Mouse (Mus musculus): Measurements from ENCODE around the gene Nsun4.

Gene Nsun4

GRCm38 (mm10) chr4:116048130-116048920, 5.4 kb downstream of the Nsun4 start:
- DNase-seq (ENCODE audit: low spot score in 2 of 2): no peak

DNA sequence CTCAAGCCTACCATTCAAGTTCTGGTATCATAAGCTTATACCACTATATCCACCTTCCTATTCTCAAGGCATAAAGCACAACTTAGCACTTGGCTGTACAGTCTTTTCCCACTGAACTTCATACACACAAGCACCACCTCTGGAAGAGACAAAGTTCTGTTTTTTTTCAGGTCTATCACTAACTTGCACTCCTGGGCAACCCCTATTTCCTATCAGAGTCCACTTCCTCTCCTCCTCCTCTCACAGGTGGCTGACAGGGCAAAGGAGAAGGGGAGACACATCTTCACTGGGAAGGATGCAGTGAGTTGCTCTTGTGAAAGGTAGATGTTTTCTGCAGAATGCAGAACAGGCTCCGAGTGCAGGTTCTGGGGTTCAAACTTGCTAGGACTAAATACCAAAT, 6.0 kb downstream of the Nsun4 start:
- no peak for DNase-seq (ENCODE audit: low spot score in 2 of 2)

DNA sequence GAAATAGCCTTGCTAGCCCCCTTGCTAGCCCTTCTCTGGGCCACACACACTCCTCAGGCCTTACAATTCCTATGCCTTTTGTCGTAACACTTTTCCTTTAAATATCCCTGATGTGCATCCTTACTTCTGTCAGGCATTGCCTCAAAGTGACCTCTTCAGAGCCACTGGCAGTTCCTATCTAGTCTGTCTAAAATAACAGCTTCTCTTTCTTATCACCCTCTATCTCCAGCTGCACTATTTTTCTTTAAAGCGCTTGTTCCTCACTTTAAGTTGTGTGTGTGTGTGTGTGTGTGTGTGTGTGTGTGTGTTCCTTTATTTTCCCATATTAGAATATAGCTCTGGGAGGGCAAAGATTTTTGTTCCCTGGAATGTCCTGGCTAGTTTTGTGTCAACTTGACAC, 7.1 kb downstream of the Nsun4 start:
- DNase-seq (ENCODE audit: low spot score in 2 of 2): no peak

DNA sequence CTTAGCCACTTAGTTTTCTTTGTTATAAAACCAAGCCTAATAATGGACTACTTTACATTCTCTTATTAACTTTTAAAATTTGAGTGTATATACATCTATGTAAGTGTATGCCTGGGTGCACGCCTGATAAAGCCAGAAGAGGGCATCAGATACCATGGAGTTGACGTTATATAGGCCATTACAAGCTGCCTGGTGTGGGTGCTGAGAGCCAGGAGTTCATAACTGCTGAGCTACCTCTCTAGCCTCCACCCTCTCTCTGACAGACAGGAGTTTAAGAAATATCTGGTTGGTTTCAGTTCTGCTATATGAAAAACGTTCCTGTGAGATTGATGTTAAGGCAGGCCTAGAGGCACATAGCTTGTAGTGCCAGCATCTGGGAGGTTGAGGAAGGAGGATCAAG, 11.5 kb downstream of the Nsun4 start:
- DNase-seq (ENCODE audit: low spot score in 2 of 2): no peak

DNA sequence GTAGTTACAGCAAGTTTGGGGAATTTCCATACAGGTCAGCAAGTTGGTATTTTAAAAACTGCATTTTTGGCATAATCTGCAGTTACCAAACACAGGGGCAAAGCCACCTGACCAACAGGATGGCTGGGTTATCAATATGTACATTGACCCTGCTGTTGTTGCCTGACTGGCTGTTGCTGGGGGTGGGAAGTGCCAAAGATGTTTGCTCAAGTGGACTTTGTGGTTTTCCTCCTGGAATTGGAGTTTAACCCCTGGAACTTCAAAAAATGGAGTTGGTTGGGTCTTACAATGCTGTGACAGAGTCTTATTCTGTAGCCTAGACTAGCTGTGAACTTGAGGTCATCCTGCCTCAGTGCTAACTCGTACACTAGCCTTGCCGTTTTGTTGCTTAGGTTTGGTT, 13.2 kb downstream of the Nsun4 start:
- no peak for DNase-seq (ENCODE audit: low spot score in 2 of 2)

- no peak for DNase-seq (ENCODE audit: low spot score in 2 of 2)
Measured at GRCm38 (mm10) chr4:116033374-116033773, 20.3 kb downstream of the Nsun4 start.

DNA sequence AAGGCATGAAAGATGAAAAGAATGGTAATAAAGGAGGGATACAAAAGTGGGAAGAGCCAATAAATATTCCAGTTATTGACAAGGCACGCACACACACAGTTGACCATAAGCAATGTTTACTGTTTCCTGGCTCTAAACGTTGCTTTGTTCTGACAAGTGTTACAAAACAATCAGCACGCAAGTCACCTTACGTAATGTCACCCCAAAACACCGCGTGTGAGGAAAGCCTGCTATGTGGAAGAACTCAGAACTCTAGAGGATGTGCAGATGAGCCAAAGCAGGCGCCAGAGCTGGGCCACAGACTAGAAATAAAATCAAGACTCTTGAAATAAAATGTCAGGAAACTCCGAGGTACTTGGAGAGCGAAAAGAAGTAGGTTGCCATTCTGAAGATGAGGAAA, 20.8 kb downstream of the Nsun4 start:
- DNase-seq (ENCODE audit: low spot score in 2 of 2): no peak

- no peak for DNase-seq (ENCODE audit: low spot score in 2 of 2)
Measured at GRCm38 (mm10) chr4:116017902-116018746, 35.6 kb downstream of the Nsun4 start, which contains the start of gene Faah. Gene Faah, minus strand, starts transcription at chr4:116017926.

DNA sequence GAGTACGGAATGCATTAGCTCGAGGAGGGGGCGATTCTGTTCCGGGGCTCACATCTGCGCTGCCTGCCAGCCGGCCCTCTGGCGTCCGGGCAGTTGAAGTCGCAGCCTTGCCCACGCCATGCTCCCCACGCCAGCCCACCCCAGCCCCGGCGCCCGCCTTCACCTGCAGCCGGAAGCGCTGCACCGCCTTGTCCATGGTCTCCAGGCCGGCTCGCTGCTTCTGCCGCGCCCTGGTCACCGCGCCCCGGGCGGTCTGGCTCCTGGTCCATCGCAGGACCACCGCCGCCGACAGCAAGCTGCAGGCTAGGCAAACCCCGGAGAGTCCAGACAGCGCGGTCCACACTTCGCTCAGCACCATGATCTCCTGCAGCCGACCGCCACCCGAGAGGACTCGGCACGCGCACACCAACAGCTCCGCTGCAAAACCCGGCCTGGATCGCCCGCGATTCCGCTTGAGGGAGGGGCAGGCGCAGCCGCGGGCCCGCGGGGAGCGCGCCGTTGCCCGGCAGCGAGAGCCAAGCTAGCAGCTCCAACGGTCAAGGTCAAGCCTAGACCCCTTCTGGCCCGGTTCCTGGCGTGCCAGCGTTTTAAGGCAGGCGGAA, 36.3 kb downstream of the Nsun4 start:
- DNase-seq (ENCODE audit: low spot score in 2 of 2): peak; percentile 61 to 78

DNA sequence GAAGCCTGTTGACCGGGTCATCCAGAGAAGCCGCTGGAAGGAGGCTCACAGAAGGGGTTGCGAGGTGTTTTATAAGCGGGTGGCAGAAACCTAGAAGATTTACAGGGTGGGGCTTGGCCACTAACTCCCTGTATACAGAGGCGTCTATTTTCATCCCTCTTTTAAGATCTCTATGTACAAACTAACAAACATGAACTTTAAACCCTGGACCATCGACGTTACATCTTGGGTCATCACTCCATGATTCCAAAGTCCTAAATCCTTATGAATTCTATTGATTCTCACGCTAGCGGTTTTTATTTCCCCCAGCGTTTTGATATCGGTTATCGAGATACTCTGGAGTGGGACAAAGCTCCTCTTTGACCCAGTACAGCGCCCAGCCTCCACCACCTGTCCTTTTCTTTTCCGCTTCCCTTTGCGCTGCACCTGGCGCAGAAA, 36.8 kb downstream of the Nsun4 start:
- DNase-seq (ENCODE audit: low spot score in 2 of 2): no peak

GRCm38 (mm10) chr4:116016396-116016795, 37.3 kb downstream of the Nsun4 start:
- no peak for DNase-seq (ENCODE audit: low spot score in 2 of 2)

GRCm38 (mm10) chr4:116015996-116016395, 37.7 kb downstream of the Nsun4 start:
- no peak for DNase-seq (ENCODE audit: low spot score in 2 of 2)

- no peak for DNase-seq (ENCODE audit: low spot score in 2 of 2)
Measured at GRCm38 (mm10) chr4:116015502-116015901, 38.2 kb downstream of the Nsun4 start.

DNA sequence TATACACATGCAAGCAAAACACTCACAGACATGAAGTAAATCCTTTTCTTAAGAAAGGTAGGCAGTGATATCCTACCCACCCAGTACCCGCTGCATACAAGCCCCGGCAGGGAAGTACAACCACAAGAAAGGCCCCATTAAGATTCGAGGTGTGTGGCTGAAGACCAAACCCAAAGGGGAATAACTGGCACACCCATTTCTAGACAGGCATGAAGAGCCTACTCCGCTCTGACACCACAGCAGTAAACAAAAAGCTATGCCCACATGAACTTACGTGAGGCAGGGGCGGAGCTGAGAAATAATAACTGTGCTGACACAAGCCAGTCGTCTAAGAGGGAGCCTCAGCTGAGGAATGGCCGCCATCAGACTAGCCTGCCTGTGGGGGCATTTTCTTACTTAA, 43.5 kb downstream of the Nsun4 start:
- DNase-seq (ENCODE audit: low spot score in 2 of 2): no peak

- no peak for DNase-seq (ENCODE audit: low spot score in 2 of 2)
Measured at GRCm38 (mm10) chr4:116001206-116001605, 52.5 kb downstream of the Nsun4 start.

DNA sequence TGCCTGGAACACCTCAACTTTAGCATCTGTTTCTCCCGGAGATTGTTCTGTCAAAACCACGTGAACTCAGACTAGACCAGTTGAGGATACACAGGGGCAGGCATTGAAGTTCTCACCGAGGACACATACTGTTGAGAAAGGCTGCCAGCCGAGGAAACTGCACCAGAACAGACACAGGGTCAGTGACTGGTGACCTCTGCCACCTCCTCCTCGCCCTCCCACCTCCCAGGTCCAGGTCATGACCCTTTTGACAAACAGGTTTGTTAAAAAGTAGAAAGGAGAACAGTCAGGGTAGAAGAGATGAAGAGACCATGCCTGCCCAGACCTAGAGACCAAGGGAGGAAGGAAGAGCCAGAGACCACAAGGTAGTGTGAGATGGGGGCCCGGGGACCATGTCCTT, 53.0 kb downstream of the Nsun4 start:
- no peak for DNase-seq (ENCODE audit: low spot score in 2 of 2)

GRCm38 (mm10) chr4:115996729-115997128, 56.9 kb downstream of the Nsun4 start:
- no peak for DNase-seq (ENCODE audit: low spot score in 2 of 2)

- no peak for DNase-seq (ENCODE audit: low spot score in 2 of 2)
Measured at GRCm38 (mm10) chr4:115995376-115995730, 58.3 kb downstream of the Nsun4 start.

DNA sequence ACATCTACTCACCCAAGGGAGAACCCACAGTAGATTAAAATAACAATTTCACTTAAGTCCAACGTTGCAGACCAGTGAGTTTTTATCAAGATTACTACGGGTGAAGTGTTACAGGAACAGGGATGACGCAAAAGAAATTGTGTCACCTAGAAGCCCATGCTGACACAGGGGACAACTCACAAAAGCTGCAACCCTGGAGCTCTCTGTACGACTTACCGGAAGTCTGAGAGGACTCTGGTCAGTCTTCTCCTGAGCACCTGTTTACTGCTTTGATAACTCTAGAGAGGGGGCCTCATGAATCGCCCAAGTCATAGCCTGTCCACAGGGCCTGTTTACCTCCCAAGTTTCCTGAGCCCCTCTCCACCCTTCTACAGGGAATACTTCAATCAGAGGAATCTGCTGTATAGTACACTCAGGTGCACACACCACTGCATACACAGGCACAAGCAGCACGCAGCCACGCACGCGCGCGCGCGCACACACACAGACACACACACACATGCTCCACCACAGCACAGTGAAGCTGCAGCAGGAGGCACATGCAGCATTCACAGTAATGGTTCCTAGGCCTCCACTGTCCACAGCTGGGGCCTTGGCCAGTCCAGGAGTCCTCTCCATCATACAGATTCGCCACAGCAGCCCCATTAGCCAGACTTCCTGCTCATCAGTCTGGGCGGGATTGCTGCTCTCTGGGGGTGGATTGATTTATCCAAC, 58.9 kb downstream of the Nsun4 start:
- DNase-seq (ENCODE audit: low spot score in 2 of 2): no peak

- DNase-seq (ENCODE audit: low spot score in 2 of 2): no peak
Measured at GRCm38 (mm10) chr4:115989382-115989781, 64.3 kb downstream of the Nsun4 start.

DNA sequence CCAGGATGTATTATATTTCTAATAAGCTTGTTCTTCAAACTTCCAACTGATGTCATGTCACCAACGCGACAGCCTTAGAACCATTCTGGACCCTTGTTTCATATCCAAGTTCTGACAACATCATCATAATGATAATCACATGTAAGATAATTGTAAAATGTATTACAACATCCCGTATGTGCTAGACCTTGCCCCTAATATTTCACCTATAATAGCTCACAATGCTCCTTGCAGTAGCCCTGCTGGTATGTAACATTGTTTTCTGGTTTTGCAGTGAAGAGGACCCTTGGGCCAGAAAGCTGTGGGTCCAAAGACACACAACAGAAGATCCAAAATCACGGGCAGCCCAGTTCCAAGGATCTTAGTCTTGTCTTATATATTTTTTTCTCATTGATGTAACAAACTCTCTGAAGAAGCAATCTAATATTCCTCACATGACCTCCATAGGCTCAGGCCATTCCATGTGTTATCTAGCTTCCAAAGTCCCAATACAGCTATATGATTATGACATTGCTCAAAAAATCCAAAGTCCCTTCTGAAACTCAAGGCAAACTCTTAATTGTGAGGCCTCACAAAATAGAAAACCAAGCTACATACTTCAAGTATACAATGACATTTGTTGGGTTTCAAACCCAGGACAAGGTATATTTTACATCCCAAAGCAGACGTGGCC, 65.7 kb downstream of the Nsun4 start:
- DNase-seq (ENCODE audit: low spot score in 2 of 2): no peak

Data from urinary bladder, adult 18-20 months (tissue).